Mouse (Mus musculus) CH12.LX (cell line): ENCODE data around the gene Olfr679.

Experiments
- CTCF ChIP-seq, 2 experiments: IDR thresholded peaks in 1 of 2; conservative IDR thresholded peaks in 1 of 2; 2 replicates each; pipeline ENCODE4 v1.5.1; 2011 to 2012; ENCODE audit warnings: low read depth in 2 of 2, low read length in 2 of 2, improper control_type of control experiment in 1 of 2, inconsistent platforms in 1 of 2, mild to moderate bottlenecking in 1 of 2, moderate library complexity in 1 of 2
- EP300 ChIP-seq: IDR thresholded peaks from 2 replicates; pipeline ENCODE4 v1.6.1; 2011; ENCODE audit warnings: low read length, improper control_type of control experiment
- KAT2A ChIP-seq: IDR thresholded peaks from 2 replicates; pipeline ENCODE4 v1.6.1; 2012; ENCODE audit warnings: low read length, improper control_type of control experiment, inconsistent platforms; ENCODE audit not compliant: insufficient replicate concordance
- POLR2A ChIP-seq: IDR thresholded peaks from 2 replicates; pipeline ENCODE4 v1.6.1; 2011; ENCODE audit warnings: low read depth, mild to moderate bottlenecking, improper control_type of control experiment, low read length
- TCF12 ChIP-seq: IDR thresholded peaks from 2 replicates; pipeline ENCODE4 v1.6.1; 2014; ENCODE audit warnings: low read depth, mild to moderate bottlenecking, inconsistent platforms, low read length, improper control_type of control experiment
- UBTF ChIP-seq: IDR thresholded peaks from 2 replicates; pipeline ENCODE4 v1.6.1; 2012; ENCODE audit warnings: low read depth, mild to moderate bottlenecking, inconsistent platforms, low read length, improper control_type of control experiment, moderate library complexity
- USF1 ChIP-seq: IDR thresholded peaks from 2 replicates; pipeline ENCODE4 v1.6.1; 2014; ENCODE audit warnings: low read depth, mild to moderate bottlenecking, inconsistent platforms, low read length, improper control_type of control experiment
- ZMIZ1 ChIP-seq: IDR thresholded peaks from 2 replicates; pipeline ENCODE4 v1.6.1; 2012; ENCODE audit warnings: low read depth, mild to moderate bottlenecking, inconsistent platforms, low read length, improper control_type of control experiment

- TF ChIP-seq CTCF (conservative IDR thresholded peaks at IDR 0.05 in 1 of 2, IDR thresholded peaks at IDR 0.05 in 1 of 2; ENCODE audit: low read depth in 2 of 2, low read length in 2 of 2) (no peak), POLR2A (no peak), USF1 (no peak), UBTF (no peak), EP300 (no peak), TCF12 (no peak), ZMIZ1 (no peak), KAT2A (no peak)
These were observed 48.6 kb upstream of the Olfr679 start, which contains the start of gene Olfr676 for GRCm38 (mm10) chr7:105032398-105032797.
